Mouse (Mus musculus) adipocyte (in vitro differentiated cells): ENCODE results near the gene Amacr.
"Not testable (repeated sequence)": the region's sequence is repeated elsewhere in the genome, so short reads cannot be mapped to it uniquely, and the experiment has no call there.

Experiments
- DNase-seq: peaks from one replicate; pipeline ENCODE4 v3.0.0-alpha.2; 2016; ENCODE audit warnings: low spot score

Amacr gene

GRCm38 (mm10) chr15:10981377-10982063 is at the start of gene Amacr:
Gene Amacr, plus strand, starts transcription at chr15:10981756.
- DNase-seq, result peak; percentile 93

- no peak for DNase-seq
Observed at GRCm38 (mm10) chr15:10933930-10934329, 47.6 kb upstream of the Amacr start.

- no peak for DNase-seq
Observed at GRCm38 (mm10) chr15:10940148-10941108, 41.1 kb upstream of the Amacr start.

- no peak for DNase-seq
Observed at GRCm38 (mm10) chr15:10941901-10942300, 39.7 kb upstream of the Amacr start.

- no peak for DNase-seq
Observed at GRCm38 (mm10) chr15:10947852-10948251, 33.7 kb upstream of the Amacr start.

GRCm38 (mm10) chr15:10951951-10952759 is 29.4 kb upstream of the Amacr start, which contains the start of gene C1qtnf3:
Gene C1qtnf3, plus strand, starts transcription at chr15:10952332.
- DNase-seq, result no peak

- peak; percentile 59 for DNase-seq
Observed at GRCm38 (mm10) chr15:10952760-10953305, 28.7 kb upstream of the Amacr start.

- no peak for DNase-seq
Observed at GRCm38 (mm10) chr15:10953465-10953864, 28.1 kb upstream of the Amacr start.

GRCm38 (mm10) chr15:10954381-10955016 is 27.1 kb upstream of the Amacr start:
- no peak for DNase-seq

- DNase-seq, result no peak
Observed at GRCm38 (mm10) chr15:10955156-10955555, 26.4 kb upstream of the Amacr start.

- DNase-seq, result peak; percentile 68
Observed at GRCm38 (mm10) chr15:10956706-10957105, 24.9 kb upstream of the Amacr start.

GRCm38 (mm10) chr15:10959277-10960026 is 22.1 kb upstream of the Amacr start:
- DNase-seq, result no peak

- no peak for DNase-seq
Observed at GRCm38 (mm10) chr15:10960267-10960666, 21.3 kb upstream of the Amacr start.

- DNase-seq, result no peak
Observed at GRCm38 (mm10) chr15:10962601-10963000, 19.0 kb upstream of the Amacr start.

- no peak for DNase-seq
Observed at GRCm38 (mm10) chr15:10969439-10969838, 12.1 kb upstream of the Amacr start.

GRCm38 (mm10) chr15:10970777-10971176 is 10.8 kb upstream of the Amacr start:
- no peak for DNase-seq

GRCm38 (mm10) chr15:10977151-10977550 is 4.4 kb upstream of the Amacr start:
- DNase-seq, result no peak

GRCm38 (mm10) chr15:10980712-10981111 is 844 bp upstream of the Amacr start:
- DNase-seq, result no peak

- DNase-seq, result no peak
Observed at GRCm38 (mm10) chr15:10982064-10982435, 494 bp downstream of the Amacr start.

GRCm38 (mm10) chr15:10985756-10986155 is 4.2 kb downstream of the Amacr start:
- no peak for DNase-seq

- DNase-seq, result not testable (repeated sequence)
Observed at GRCm38 (mm10) chr15:10986477-10986876, 4.9 kb downstream of the Amacr start.
